Mouse (Mus musculus) ES-CJ7 (cell line): ENCODE measurements at regions not wholly inside any gene's neighbourhood (a gene's known extent, or its start where the extent isn't known, plus 50 kb on each side); places are given as distances from the start of the nearest gene placed in this dataset.

Experiments
- DNase-seq: peaks from one replicate; pipeline ENCODE4 v3.0.0; 2011; ENCODE audit warnings: low read depth, low spot score

DNA sequence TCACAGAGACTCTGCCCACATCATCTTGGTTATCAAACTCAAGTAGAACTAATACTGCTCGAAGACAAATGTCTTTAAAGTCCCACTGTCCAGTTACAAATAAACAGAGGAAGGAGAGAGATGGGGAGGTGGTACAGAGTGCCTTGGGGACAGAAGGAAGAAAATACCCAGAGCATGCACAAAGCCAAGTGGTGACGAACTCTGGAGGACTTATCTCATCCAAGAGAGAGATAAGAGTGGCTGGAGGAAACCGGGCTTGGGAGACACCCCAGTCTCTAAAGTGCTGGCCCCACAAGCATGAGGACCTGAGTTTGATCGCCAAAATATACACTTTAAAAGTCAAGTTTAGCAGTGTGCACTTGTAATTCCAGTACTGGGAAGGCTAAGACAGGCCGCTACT lies 273.3 kb upstream of the Zfp637 start:
- no peak for DNase-seq

GRCm38 (mm10) chr6:117569576-117570326 lies 271.2 kb upstream of the Zfp637 start:
- DNase-seq = no peak

DNA sequence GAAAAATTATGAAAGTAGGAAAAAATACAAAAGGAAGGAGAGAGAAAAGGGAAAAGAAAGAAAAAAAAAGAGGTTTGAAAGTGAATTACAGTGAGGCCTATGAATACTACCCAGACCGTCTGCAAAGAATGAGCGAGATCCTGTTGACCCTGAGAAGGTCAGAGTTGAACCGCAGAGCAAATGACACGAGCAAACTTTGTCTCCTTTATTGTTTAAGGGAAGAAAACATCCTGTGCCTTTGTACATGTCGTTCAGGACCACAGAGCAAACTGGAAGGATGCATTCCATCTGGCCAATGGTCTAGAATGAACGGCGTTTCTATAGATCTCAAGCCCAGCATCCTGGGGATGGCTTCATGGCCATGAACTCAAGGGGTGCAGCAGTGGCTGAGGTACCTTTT lies 270.6 kb upstream of the Zfp637 start:
- no peak for DNase-seq

- DNase-seq = no peak
Measured at GRCm38 (mm10) chr6:117570791-117571190, 270.2 kb upstream of the Zfp637 start.

DNA sequence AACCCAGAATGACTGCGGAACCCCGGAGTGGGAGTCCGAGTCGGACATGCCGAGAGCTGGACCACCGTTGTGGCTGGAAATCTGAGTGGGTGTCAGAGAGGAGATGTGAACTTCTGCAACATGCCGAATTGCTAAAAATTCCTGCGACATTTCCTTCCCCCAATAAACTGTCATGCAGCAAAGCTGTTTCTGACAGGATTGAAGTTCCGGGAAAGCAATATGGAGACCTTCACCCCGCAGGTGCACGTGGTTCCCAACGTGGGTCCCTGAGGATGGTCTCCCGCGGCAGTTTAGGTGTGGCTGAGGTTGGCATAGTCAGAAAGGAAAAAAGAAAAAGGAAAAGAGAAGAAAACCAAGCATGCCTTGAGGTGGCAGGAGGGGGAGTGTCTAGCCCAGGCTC lies 269.0 kb upstream of the Zfp637 start:
- DNase-seq = no peak

- no peak for DNase-seq
Measured at GRCm38 (mm10) chr6:117573371-117573770, 267.6 kb upstream of the Zfp637 start.

DNA sequence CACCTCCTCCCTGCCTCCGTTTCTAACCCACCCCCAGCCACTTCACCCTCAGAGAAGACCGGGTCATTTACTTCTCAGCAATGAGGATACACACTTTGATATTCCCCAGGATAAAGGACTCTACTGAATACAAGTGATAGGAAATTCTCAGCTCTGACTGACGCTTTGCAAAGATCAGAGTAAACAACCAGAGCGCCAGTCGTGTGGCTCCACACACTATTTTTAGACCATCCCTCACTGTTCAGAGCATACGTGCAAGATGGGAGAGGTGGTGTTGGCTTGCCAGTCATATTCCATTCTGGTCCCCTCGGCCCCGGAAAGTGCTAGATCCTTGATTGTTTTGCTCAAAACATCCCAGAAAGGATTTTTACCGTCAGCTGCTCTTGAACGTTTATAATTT lies 266.8 kb upstream of the Zfp637 start:
- no peak for DNase-seq

DNA sequence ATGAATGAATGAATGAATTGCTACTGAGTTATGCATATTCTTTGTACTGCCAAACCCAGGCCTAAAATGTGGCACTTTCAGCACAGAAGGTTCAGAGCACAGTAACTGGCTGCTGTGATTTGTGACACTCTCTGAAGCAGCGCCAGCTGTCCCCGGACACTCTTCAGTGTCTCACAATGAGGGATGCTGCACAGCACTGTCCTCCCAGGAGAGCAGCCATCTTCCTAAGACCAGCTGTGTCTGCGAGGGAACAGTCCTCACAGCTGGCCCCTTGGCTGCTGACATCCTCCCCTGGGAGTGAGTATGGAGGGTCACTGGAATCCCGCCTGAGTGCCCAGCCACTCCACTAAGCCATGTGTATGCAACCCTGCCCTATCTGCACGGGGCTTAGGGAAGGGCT lies 265.9 kb upstream of the Zfp637 start:
- DNase-seq = no peak

DNA sequence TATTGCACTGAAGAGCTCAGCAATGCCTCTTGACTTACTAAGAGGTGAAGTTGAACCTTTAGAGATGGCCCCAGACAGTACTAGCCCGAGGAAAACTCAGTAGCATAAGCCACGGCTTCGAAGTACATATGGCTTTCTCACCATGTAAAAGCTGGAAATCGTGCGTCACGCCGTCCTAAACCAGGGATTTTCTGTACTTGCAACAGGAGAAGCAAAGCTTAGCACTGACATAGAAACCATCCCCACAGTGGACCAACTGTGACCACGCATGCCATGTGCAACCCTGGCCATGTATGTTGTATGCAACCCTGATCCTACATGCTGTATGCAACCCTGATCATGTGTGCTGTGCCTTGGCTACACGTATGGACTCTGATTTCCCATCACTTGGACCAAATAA lies 265.0 kb upstream of the Zfp637 start:
- DNase-seq = no peak

DNA sequence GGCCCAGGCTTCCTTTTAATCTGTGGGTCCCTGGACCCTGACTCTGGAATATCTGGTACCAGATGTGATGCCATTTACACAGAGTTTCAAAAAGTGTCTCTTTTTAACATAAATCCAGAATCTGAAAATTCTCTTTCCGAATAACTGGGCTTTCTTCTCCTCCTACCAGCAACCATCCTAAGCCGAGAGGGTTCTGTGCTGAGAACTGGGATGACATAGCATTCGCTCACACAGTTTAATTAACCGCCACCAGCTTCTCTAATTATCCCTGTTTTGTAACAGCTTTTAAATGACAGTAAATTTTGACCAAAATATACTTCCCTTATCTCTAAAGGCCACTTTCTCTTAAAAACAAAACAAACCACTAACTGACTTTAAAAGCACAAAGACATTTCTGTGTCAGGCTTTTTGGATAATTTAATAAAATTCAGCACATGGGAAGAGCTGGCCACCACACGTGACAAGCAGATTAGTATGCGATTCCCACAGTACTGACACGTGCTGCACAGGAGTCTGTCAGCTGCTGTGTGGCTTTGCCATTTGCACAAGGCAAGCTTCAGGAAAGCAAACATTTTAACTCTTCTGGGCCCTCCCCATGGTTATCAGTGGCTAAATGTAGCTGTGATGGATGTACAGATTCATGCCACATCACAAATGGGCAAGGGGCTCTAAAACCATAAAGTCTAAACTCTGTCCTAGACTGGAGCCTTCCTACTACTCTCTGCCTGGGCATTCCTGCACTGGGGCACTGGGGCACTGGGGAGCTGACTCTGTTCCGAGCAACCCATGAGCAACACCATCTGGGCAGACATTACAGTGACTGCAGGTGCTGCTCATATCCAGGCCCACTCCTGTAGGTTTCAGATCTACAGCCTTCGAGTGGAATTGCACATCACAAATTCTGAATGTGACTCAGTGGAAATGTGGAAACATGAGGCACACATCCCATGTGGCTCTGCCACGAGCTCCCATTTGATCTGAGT lies 263.1 kb upstream of the Zfp637 start:
- DNase-seq = no peak

GRCm38 (mm10) chr6:117580951-117581350 lies 260.0 kb upstream of the Zfp637 start:
- no peak for DNase-seq

GRCm38 (mm10) chr6:117583121-117583520 lies 257.9 kb upstream of the Zfp637 start:
- DNase-seq = no peak

GRCm38 (mm10) chr6:117584563-117584962 lies 256.4 kb upstream of the Zfp637 start:
- DNase-seq = no peak

- DNase-seq = no peak
Measured at GRCm38 (mm10) chr6:117596166-117596840, 244.7 kb upstream of the Zfp637 start.

- no peak for DNase-seq
Measured at GRCm38 (mm10) chr6:117604834-117605233, 236.1 kb upstream of the Zfp637 start.

DNA sequence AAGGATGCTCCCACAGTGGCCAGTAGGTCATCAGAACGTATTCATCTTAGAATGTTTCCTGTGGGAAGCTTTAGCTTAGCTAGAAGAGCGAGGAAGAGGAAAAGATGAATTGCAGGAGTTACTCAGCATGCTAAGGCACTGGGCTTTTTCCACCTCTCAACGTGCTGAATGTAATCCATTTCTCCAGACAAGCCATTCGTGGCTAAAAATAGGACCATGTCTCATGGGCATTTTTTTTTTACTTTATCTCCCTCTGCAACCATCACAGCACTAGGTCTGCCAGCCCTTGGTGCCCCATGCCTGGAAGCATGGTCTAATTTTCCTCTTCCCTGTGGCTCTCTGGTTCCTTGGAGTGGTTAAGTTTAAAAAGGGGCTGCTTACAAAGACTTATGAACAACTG lies 235.3 kb upstream of the Zfp637 start:
- no peak for DNase-seq

DNA sequence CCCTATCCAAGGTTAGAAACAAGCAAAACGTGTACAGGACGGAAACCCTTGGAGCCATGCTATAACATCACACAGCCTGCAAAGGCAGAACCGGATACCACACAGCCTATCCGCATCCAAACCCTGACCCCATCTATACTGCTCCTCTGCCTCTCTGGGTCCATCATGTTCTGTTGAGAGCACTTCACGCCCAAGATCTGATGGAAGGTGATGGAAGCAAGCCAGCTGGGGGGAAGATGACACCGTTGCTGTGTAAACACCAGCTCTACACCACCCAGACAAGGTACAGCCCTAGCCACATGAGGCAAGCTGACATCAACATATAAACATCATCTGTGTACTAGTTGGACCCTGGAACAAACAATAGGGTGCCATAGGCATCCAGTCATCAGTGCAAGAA lies 234.8 kb upstream of the Zfp637 start:
- DNase-seq = no peak

GRCm38 (mm10) chr6:117607023-117607422 lies 234.0 kb upstream of the Zfp637 start:
- DNase-seq = no peak

- DNase-seq = no peak
Measured at GRCm38 (mm10) chr6:117609476-117610404, 231.2 kb upstream of the Zfp637 start.

- DNase-seq = no peak
Measured at GRCm38 (mm10) chr6:117611281-117611680, 229.7 kb upstream of the Zfp637 start.

DNA sequence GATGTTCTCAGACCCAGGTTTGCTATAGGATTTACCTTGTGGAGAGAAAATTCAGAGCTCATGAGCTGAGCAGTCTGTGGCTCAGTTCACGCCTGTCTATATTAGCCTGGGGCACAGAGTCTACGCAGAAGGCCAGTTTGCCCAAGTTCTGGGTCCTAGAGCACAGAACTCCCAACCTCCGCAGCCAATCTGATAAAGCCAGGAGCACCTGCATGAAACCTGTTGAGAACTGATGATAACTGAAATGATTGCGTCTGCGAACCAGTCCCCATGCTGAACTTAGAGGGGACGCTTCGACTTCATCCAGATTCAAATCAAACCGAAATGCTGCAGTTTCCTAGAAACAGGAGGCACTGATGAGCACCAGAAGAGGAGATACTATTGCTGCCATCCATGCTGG lies 229.0 kb upstream of the Zfp637 start:
- no peak for DNase-seq
